Mouse (Mus musculus): Measurements from ENCODE around the gene Akap8. TPM values are rescaled to one million over a fixed set of nuclear protein-coding genes. Genes with fewer than 3 reads are reported as not detected.

The Akap8 gene
- total and polyA plus RNA-seq, 3 experiments = 77.9 to 127 (median 101) TPM

GRCm38 (mm10) chr17:32353696-32354095 lies 32.7 kb upstream of the Akap8 start:
- H3K9me3 ChIP-seq (replicated peaks; ENCODE audit: insufficient read depth, low read length) = no peaks in the 10 kb centered on the region

GRCm38 (mm10) chr17:32351726-32352125 lies 30.7 kb upstream of the Akap8 start:
- Histone ChIP-seq H3K4me3 (ENCODE audit: control insufficient read depth in 1 of 2, insufficient read depth in 1 of 2, low read depth in 2 of 2, low read length in 2 of 2) (no peak overlapping the region), H3K4me1 (ENCODE audit: control insufficient read depth in 1 of 2, insufficient read depth in 2 of 2, low read length in 2 of 2) (peaks cover 6 to 8% of the 10 kb centered on the region in 2 experiments; a peak in 3 of 4 replicates), H3K27ac (ENCODE audit: control insufficient read depth, low read depth, low read length) (no peak overlapping the region), H3K36me3 (ENCODE audit: control insufficient read depth in 1 of 2, insufficient read depth in 2 of 2, low read length in 2 of 2) (peaks cover 0 to 13% of the 10 kb centered on the region in 2 experiments; a peak in 3 of 4 replicates), H3K27me3 (ENCODE audit: control insufficient read depth in 1 of 2, insufficient read depth in 2 of 2, low read length in 2 of 2) (no peaks in the 10 kb centered on the region), H3K79me2 (ENCODE audit: control insufficient read depth, insufficient read depth, low read length, poor library complexity) (peaks cover 20% of the 10 kb centered on the region), H3K9ac (ENCODE audit: control insufficient read depth, low read depth, low read length, poor library complexity, severe bottlenecking) (peak overlapping the region; percentile 82), H3K9me3 (replicated peaks; ENCODE audit: insufficient read depth, low read length) (no peaks in the 10 kb centered on the region)
- peak; percentile 67 for TF ChIP-seq POLR2AphosphoS2 (IDR thresholded peaks at IDR 0.05; ENCODE audit: low read length)
- TF ChIP-seq RAD21 (IDR thresholded peaks at IDR 0.05; ENCODE audit: low read depth, low read length) = no peak
- no peak for TF ChIP-seq SMC3 (IDR thresholded peaks at IDR 0.05; ENCODE audit: low read depth, low read length)
- TF ChIP-seq POLR2A (IDR thresholded peaks at IDR 0.05; ENCODE audit: control insufficient read depth in 1 of 2, insufficient read depth in 1 of 2, low read depth in 1 of 2, low read length in 2 of 2, poor library complexity in 1 of 2) = peak in 1 of 2 experiments; percentile 7; a peak in 1 of 4 replicates
- DNase-seq (ENCODE audit: low read depth, low spot score) = peak; percentile 14

More at GRCm38 (mm10) chr17:32353696-32354095, 32.7 kb upstream of the Akap8 start:
- no peak overlapping the region for H3K9ac ChIP-seq (ENCODE audit: control insufficient read depth, low read depth, low read length, poor library complexity, severe bottlenecking)
- peaks cover 9% of the 10 kb centered on the region for H3K79me2 ChIP-seq (ENCODE audit: control insufficient read depth, insufficient read depth, low read length, poor library complexity)
- H3K36me3 ChIP-seq (ENCODE audit: control insufficient read depth in 1 of 2, insufficient read depth in 2 of 2, low read length in 2 of 2) = peaks cover 2 to 7% of the 10 kb centered on the region in 2 experiments
- H3K4me3 ChIP-seq (ENCODE audit: control insufficient read depth in 1 of 2, insufficient read depth in 1 of 2, low read depth in 2 of 2, low read length in 2 of 2) = no peak overlapping the region
- no peak for DNase-seq (ENCODE audit: low read depth, low spot score)
- no peak for TF ChIP-seq EP300 (IDR thresholded peaks at IDR 0.05; ENCODE audit: low read depth in 1 of 2, low read length in 2 of 2)
- no peaks in the 10 kb centered on the region for H3K27me3 ChIP-seq (ENCODE audit: control insufficient read depth in 1 of 2, insufficient read depth in 2 of 2, low read length in 2 of 2)
- H3K4me1 ChIP-seq (ENCODE audit: control insufficient read depth in 1 of 2, insufficient read depth in 2 of 2, low read length in 2 of 2) = peaks cover 4 to 8% of the 10 kb centered on the region in 2 experiments; a peak in 3 of 4 replicates
- no peak overlapping the region for H3K27ac ChIP-seq (ENCODE audit: control insufficient read depth, low read depth, low read length)

- peak overlapping the region; percentile 31 to 63; a peak in 3 of 4 replicates for H3K4me3 ChIP-seq (ENCODE audit: control insufficient read depth in 1 of 2, insufficient read depth in 1 of 2, low read depth in 2 of 2, low read length in 2 of 2)
- H3K36me3 ChIP-seq (ENCODE audit: control insufficient read depth in 1 of 2, insufficient read depth in 2 of 2, low read length in 2 of 2) = peaks cover 0 to 13% of the 10 kb centered on the region in 2 experiments; a peak in 3 of 4 replicates
- H3K79me2 ChIP-seq (ENCODE audit: control insufficient read depth, insufficient read depth, low read length, poor library complexity) = peaks cover 23% of the 10 kb centered on the region
- H3K27ac ChIP-seq (ENCODE audit: control insufficient read depth, low read depth, low read length) = no peak overlapping the region
- TF ChIP-seq CHD1 (IDR thresholded peaks at IDR 0.05; ENCODE audit: low read depth, low read length) = no peak
- no peak for TF ChIP-seq ZMIZ1 (IDR thresholded peaks at IDR 0.05; ENCODE audit: low read depth, low read length)
- no peak for TF ChIP-seq NRF1 (IDR thresholded peaks at IDR 0.05; ENCODE audit: insufficient read depth, low read depth, low read length, poor library complexity, severe bottlenecking)
- peak; percentile 90 for TF ChIP-seq TBP (IDR thresholded peaks at IDR 0.05; ENCODE audit: low read depth, low read length)
- TF ChIP-seq UBTF (IDR thresholded peaks at IDR 0.05; ENCODE audit: borderline replicate concordance, insufficient read depth, low read depth, low read length) = no peak
- no peaks in the 10 kb centered on the region for H3K9me3 ChIP-seq (replicated peaks; ENCODE audit: insufficient read depth, low read length)
- no peaks in the 10 kb centered on the region for H3K27me3 ChIP-seq (ENCODE audit: control insufficient read depth in 1 of 2, insufficient read depth in 2 of 2, low read length in 2 of 2)
- DNase-seq (ENCODE audit: low read depth, low spot score) = peak; percentile 45
- peak overlapping the region; percentile 82 for H3K9ac ChIP-seq (ENCODE audit: control insufficient read depth, low read depth, low read length, poor library complexity, severe bottlenecking)
- H3K4me1 ChIP-seq (ENCODE audit: control insufficient read depth in 1 of 2, insufficient read depth in 2 of 2, low read length in 2 of 2) = peaks cover 6 to 8% of the 10 kb centered on the region in 2 experiments; a peak in 3 of 4 replicates
These were observed 30.2 kb upstream of the Akap8 start for GRCm38 (mm10) chr17:32351269-32351668.
